Mouse (Mus musculus): ENCODE data around the gene Rpl37.
"Not testable (repeated sequence)": the region's sequence is repeated elsewhere in the genome, so short reads cannot be mapped to it uniquely, and the experiment has no call there.

Rpl37 gene

GRCm38 (mm10) chr15:5126456-5126855 is 10.0 kb downstream of the Rpl37 start:
- DNase-seq, result no peak

GRCm38 (mm10) chr15:5127487-5127886 is 11.0 kb downstream of the Rpl37 start:
- DNase-seq, result no peak

GRCm38 (mm10) chr15:5128176-5128940 is 11.9 kb downstream of the Rpl37 start:
- no peak for DNase-seq

- DNase-seq, result no peak
Measured at GRCm38 (mm10) chr15:5129111-5129805, 12.8 kb downstream of the Rpl37 start.

- DNase-seq, result not testable (repeated sequence)
Measured at GRCm38 (mm10) chr15:5130887-5131668, 14.6 kb downstream of the Rpl37 start.

- DNase-seq, result no peak
Measured at GRCm38 (mm10) chr15:5133301-5133700, 16.9 kb downstream of the Rpl37 start.

- DNase-seq, result no peak
Measured at GRCm38 (mm10) chr15:5134179-5134578, 17.7 kb downstream of the Rpl37 start.

GRCm38 (mm10) chr15:5134945-5135483 is 18.6 kb downstream of the Rpl37 start:
- DNase-seq, result no peak

- peak; percentile 22 to 29 for DNase-seq
Measured at GRCm38 (mm10) chr15:5138021-5138856, 21.8 kb downstream of the Rpl37 start.

GRCm38 (mm10) chr15:5139366-5139765 is 22.9 kb downstream of the Rpl37 start:
- no peak for DNase-seq

GRCm38 (mm10) chr15:5139863-5140262 is 23.4 kb downstream of the Rpl37 start:
- no peak for DNase-seq

- DNase-seq, result no peak
Measured at GRCm38 (mm10) chr15:5140357-5140756, 23.9 kb downstream of the Rpl37 start.

- no peak for DNase-seq
Measured at GRCm38 (mm10) chr15:5142047-5142446, 25.6 kb downstream of the Rpl37 start.

- no peak for DNase-seq
Measured at GRCm38 (mm10) chr15:5142714-5143113, 26.3 kb downstream of the Rpl37 start.

GRCm38 (mm10) chr15:5143361-5144020 is 27.0 kb downstream of the Rpl37 start, which contains the start of gene Prkaa1:
Gene Prkaa1 (plus strand): TSS chr15:5143861.
- peak; percentile 87 to 90 for DNase-seq

GRCm38 (mm10) chr15:5144021-5144778 is 27.8 kb downstream of the Rpl37 start:
- peak; percentile 87 to 88 for DNase-seq

- DNase-seq, result no peak
Measured at GRCm38 (mm10) chr15:5145196-5145945, 28.9 kb downstream of the Rpl37 start.

GRCm38 (mm10) chr15:5149187-5149586 is 32.7 kb downstream of the Rpl37 start:
- no peak for DNase-seq

- DNase-seq, result no peak
Measured at GRCm38 (mm10) chr15:5152171-5152570, 35.7 kb downstream of the Rpl37 start.

- DNase-seq, result no peak
Measured at GRCm38 (mm10) chr15:5154621-5155020, 38.2 kb downstream of the Rpl37 start.
